Mouse (Mus musculus): ENCODE measurements at regions not wholly inside any gene's neighbourhood (a gene's known extent, or its start where the extent isn't known, plus 50 kb on each side); places are given as distances from the start of the nearest gene placed in this dataset.

DNA sequence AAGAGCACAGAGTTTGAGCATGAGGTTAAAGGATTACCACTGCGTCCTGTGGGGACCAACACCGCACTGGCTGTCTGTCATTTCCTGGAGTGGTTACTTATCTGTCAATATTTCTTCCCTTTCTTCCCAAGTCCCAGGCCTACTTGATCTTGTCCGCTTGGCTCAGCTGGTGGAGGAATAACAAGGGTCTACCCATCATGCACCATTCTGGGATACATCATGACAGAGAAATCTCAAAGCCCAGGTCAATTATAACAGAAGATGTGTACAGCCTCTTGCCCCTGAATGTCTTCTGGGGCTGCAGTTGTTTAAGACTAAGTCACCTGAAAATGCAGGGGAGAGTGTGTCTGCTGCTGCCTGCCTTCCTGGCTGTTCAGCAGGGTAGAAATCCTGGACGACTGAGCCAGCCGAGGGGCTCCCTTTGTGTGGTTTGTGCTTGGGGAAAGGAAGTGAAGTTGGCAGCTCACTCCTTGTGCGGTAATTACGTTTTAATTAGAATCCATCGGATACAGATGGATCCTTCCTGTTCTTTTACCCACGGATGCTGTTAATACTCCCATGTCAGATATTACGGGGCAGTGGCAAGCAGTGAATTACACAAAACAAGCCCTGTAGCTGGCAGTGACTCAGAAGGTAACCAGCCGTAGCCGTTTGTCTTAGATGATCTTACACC is 286.8 kb downstream of the Zfp326 start:
- no peaks in the 10 kb centered on the region for H3K36me3 ChIP-seq (ENCODE audit: insufficient read depth, low read length)
- no peak overlapping the region for H3K4me3 ChIP-seq (replicated peaks; ENCODE audit: low read length)
- TF ChIP-seq CTCF (conservative IDR thresholded peaks at IDR 0.05; ENCODE audit: low read length): no peak
- TF ChIP-seq POU5F1 (IDR thresholded peaks at IDR 0.05; ENCODE audit: borderline replicate concordance, low read length): no peak
- TF ChIP-seq NANOG (IDR thresholded peaks at IDR 0.05; ENCODE audit: borderline replicate concordance, low read length): no peak
- no peaks in the 10 kb centered on the region for H3K4me1 ChIP-seq (replicated peaks; ENCODE audit: low read depth, low read length)
- peaks cover 6% of the 10 kb centered on the region for H3K9me3 ChIP-seq (ENCODE audit: low read length)
- H3K27me3 ChIP-seq (ENCODE audit: insufficient read depth, low read length): no peaks in the 10 kb centered on the region

- Histone ChIP-seq H3K4me1 (replicated peaks; ENCODE audit: low read depth, low read length) (no peaks in the 10 kb centered on the region), H3K9me3 (ENCODE audit: low read length) (no peaks in the 10 kb centered on the region), H3K27me3 (ENCODE audit: insufficient read depth, low read length) (no peaks in the 10 kb centered on the region), H3K4me3 (replicated peaks; ENCODE audit: low read length) (no peak overlapping the region), H3K36me3 (ENCODE audit: insufficient read depth, low read length) (no peaks in the 10 kb centered on the region)
- TF ChIP-seq CTCF (conservative IDR thresholded peaks at IDR 0.05; ENCODE audit: low read length) (no peak), NANOG (IDR thresholded peaks at IDR 0.05; ENCODE audit: borderline replicate concordance, low read length) (no peak), POU5F1 (IDR thresholded peaks at IDR 0.05; ENCODE audit: borderline replicate concordance, low read length) (no peak)
These were observed 262.7 kb downstream of the Zfp326 start for GRCm38 (mm10) chr5:106139109-106139508.

- Histone ChIP-seq H3K4me1 (replicated peaks; ENCODE audit: low read depth, low read length) (peaks cover 3% of the 10 kb centered on the region; the same call in 1 of the 2 replicates), H3K9me3 (ENCODE audit: low read length) (no peaks in the 10 kb centered on the region), H3K4me3 (replicated peaks; ENCODE audit: low read length) (no peak overlapping the region), H3K27me3 (ENCODE audit: insufficient read depth, low read length) (no peaks in the 10 kb centered on the region), H3K36me3 (ENCODE audit: insufficient read depth, low read length) (no peaks in the 10 kb centered on the region)
- TF ChIP-seq POU5F1 (IDR thresholded peaks at IDR 0.05; ENCODE audit: borderline replicate concordance, low read length) (no peak), CTCF (conservative IDR thresholded peaks at IDR 0.05; ENCODE audit: low read length) (no peak), NANOG (IDR thresholded peaks at IDR 0.05; ENCODE audit: borderline replicate concordance, low read length) (no peak)
These were observed 246.6 kb downstream of the Zfp326 start for GRCm38 (mm10) chr5:106122928-106123327.

- H3K36me3 ChIP-seq (ENCODE audit: insufficient read depth, low read length): no peaks in the 10 kb centered on the region
- no peak overlapping the region for H3K4me3 ChIP-seq (replicated peaks; ENCODE audit: low read length)
- no peak for TF ChIP-seq CTCF (conservative IDR thresholded peaks at IDR 0.05; ENCODE audit: low read length)
- no peak for TF ChIP-seq NANOG (IDR thresholded peaks at IDR 0.05; ENCODE audit: borderline replicate concordance, low read length)
- no peak for TF ChIP-seq POU5F1 (IDR thresholded peaks at IDR 0.05; ENCODE audit: borderline replicate concordance, low read length)
- no peaks in the 10 kb centered on the region for H3K9me3 ChIP-seq (ENCODE audit: low read length)
- H3K27me3 ChIP-seq (ENCODE audit: insufficient read depth, low read length): no peaks in the 10 kb centered on the region
- peaks cover 3% of the 10 kb centered on the region; the same call in 1 of the 2 replicates for H3K4me1 ChIP-seq (replicated peaks; ENCODE audit: low read depth, low read length)
These were observed 243.2 kb downstream of the Zfp326 start for GRCm38 (mm10) chr5:106119584-106119983.

DNA sequence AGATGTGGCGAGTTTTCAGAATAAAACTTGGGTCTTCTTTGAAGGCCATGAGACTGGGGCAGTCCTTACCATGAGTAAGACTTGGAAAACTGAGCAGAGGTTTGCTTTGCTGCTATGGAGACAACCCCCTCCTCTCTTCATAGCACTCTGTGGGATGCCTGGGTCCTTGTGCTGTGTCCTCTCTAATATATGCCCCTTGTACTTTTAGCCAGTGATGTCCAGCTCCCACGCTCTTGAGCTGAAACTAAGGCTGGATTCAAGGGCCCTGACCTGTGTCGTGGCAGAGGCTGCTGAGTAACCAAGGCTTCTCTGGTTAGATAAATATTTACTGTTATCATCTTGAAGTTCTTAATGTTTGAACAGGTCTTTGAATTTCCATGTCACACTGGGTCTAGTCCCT is 236.8 kb downstream of the Zfp326 start:
- Histone ChIP-seq H3K36me3 (ENCODE audit: insufficient read depth, low read length) (no peaks in the 10 kb centered on the region), H3K27me3 (ENCODE audit: insufficient read depth, low read length) (peaks cover 3% of the 10 kb centered on the region; the same call in 1 of the 2 replicates), H3K4me3 (replicated peaks; ENCODE audit: low read length) (no peak overlapping the region), H3K4me1 (replicated peaks; ENCODE audit: low read depth, low read length) (no peaks in the 10 kb centered on the region), H3K9me3 (ENCODE audit: low read length) (no peaks in the 10 kb centered on the region)
- TF ChIP-seq CTCF (conservative IDR thresholded peaks at IDR 0.05; ENCODE audit: low read length) (no peak), POU5F1 (IDR thresholded peaks at IDR 0.05; ENCODE audit: borderline replicate concordance, low read length) (no peak), NANOG (IDR thresholded peaks at IDR 0.05; ENCODE audit: borderline replicate concordance, low read length) (no peak)

DNA sequence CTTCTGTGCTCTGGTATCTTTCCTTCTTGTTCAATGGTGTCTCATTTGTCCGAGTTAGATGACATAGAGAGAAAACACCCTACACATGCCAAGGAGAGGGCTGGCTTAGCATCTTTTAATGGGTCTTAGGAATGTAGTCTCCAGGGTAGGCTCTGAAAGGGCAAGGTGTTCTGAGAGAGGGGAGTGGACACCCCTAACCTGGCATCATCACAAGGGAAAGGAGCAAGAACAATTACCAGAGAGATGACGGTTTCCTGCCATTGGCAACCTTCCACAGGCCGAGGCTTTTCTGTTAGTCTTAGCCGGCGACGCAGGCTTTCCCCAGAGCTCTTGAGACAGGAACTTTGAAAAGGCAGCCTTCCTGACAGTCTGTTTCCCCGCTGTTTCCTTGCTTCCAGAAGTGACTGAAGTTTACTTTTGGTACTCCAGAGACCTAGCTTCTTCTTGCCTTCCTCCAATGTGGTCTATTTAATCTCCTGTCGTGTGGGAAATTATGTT is 232.2 kb downstream of the Zfp326 start:
- no peaks in the 10 kb centered on the region for H3K27me3 ChIP-seq (ENCODE audit: insufficient read depth, low read length)
- TF ChIP-seq NANOG (IDR thresholded peaks at IDR 0.05; ENCODE audit: borderline replicate concordance, low read length) (no peak), CTCF (conservative IDR thresholded peaks at IDR 0.05; ENCODE audit: low read length) (no peak), POU5F1 (IDR thresholded peaks at IDR 0.05; ENCODE audit: borderline replicate concordance, low read length) (no peak)
- no peaks in the 10 kb centered on the region for H3K4me1 ChIP-seq (replicated peaks; ENCODE audit: low read depth, low read length)
- no peaks in the 10 kb centered on the region for H3K9me3 ChIP-seq (ENCODE audit: low read length)
- H3K36me3 ChIP-seq (ENCODE audit: insufficient read depth, low read length): no peaks in the 10 kb centered on the region
- no peak overlapping the region for H3K4me3 ChIP-seq (replicated peaks; ENCODE audit: low read length)

- H3K4me3 ChIP-seq (replicated peaks; ENCODE audit: low read length): no peak overlapping the region
- H3K36me3 ChIP-seq (ENCODE audit: insufficient read depth, low read length): no peaks in the 10 kb centered on the region
- TF ChIP-seq POU5F1 (IDR thresholded peaks at IDR 0.05; ENCODE audit: borderline replicate concordance, low read length): no peak
- no peak for TF ChIP-seq NANOG (IDR thresholded peaks at IDR 0.05; ENCODE audit: borderline replicate concordance, low read length)
- no peak for TF ChIP-seq CTCF (conservative IDR thresholded peaks at IDR 0.05; ENCODE audit: low read length)
- H3K27me3 ChIP-seq (ENCODE audit: insufficient read depth, low read length): no peaks in the 10 kb centered on the region
- H3K9me3 ChIP-seq (ENCODE audit: low read length): no peaks in the 10 kb centered on the region
- H3K4me1 ChIP-seq (replicated peaks; ENCODE audit: low read depth, low read length): no peaks in the 10 kb centered on the region
These were observed 225.9 kb downstream of the Zfp326 start for GRCm38 (mm10) chr5:106102255-106102654.

DNA sequence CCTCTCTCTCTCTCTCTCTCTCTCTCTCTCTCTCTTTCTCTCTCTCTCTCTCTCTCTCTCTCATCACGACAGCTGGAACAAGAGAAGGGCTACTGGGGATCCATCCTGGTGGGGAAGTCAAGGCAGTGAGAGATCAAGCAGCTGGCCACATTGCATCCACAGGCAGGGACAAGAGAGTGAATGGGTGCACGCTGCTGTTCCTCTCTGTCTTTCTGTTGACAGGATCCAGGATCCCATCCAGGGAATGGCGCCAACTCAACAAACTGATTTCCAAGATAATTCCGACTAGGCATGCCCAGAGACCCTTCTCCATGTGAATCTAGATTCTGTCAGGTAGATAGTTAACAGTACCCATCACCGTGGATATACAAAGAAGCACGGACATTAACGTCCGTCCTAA is 222.5 kb downstream of the Zfp326 start:
- Histone ChIP-seq H3K9me3 (ENCODE audit: low read length) (no peaks in the 10 kb centered on the region), H3K4me3 (replicated peaks; ENCODE audit: low read length) (no peak overlapping the region), H3K27me3 (ENCODE audit: insufficient read depth, low read length) (no peaks in the 10 kb centered on the region), H3K36me3 (ENCODE audit: insufficient read depth, low read length) (no peaks in the 10 kb centered on the region), H3K4me1 (replicated peaks; ENCODE audit: low read depth, low read length) (no peaks in the 10 kb centered on the region)
- TF ChIP-seq NANOG (IDR thresholded peaks at IDR 0.05; ENCODE audit: borderline replicate concordance, low read length): no peak
- TF ChIP-seq CTCF (conservative IDR thresholded peaks at IDR 0.05; ENCODE audit: low read length): no peak
- no peak for TF ChIP-seq POU5F1 (IDR thresholded peaks at IDR 0.05; ENCODE audit: borderline replicate concordance, low read length)
